Mouse (Mus musculus) forebrain, postnatal 0 days (tissue): ENCODE data around the gene Cnih3. TPM values are rescaled to one million over a fixed set of nuclear protein-coding genes. Genes with fewer than 3 reads are reported as not detected.

Experiments
- ATAC-seq: fragments of 200-750 bp; cut with Nextera tagmentation; 2 replicates; pipeline ENCODE4 v1.8.0; 2017; ENCODE audit warnings: mild to moderate bottlenecking, moderate library complexity
- DNase-seq: peaks from one replicate; pipeline ENCODE4 v3.0.0-alpha.2; 2015
- H3K27ac ChIP-seq: fragments of 300-500 bp; sonication (generic); 2 replicates; pipeline ENCODE4 v1.5.1; 2014; ENCODE audit warnings: low read depth, mild to moderate bottlenecking, antibody characterized with exemption, low read length, moderate library complexity, mixed read lengths
- H3K27me3 ChIP-seq: fragments of 300-500 bp; sonication (generic); 2 replicates; pipeline ENCODE4 v1.6.1; 2014; ENCODE audit warnings: mild to moderate bottlenecking, low read length, mixed read lengths; ENCODE audit not compliant: insufficient read depth
- H3K36me3 ChIP-seq: fragments of 300-500 bp; sonication (generic); 2 replicates; pipeline ENCODE4 v1.6.1; 2014; ENCODE audit warnings: mild to moderate bottlenecking, moderate library complexity; ENCODE audit not compliant: insufficient read depth
- H3K4me1 ChIP-seq: fragments of 300-500 bp; sonication (generic); 2 replicates; pipeline ENCODE4 v1.6.1; 2014; ENCODE audit warnings: antibody characterized with exemption; ENCODE audit not compliant: insufficient read depth
- H3K4me2 ChIP-seq: fragments of 300-500 bp; sonication (generic); 2 replicates; pipeline ENCODE4 v1.6.1; 2014; ENCODE audit warnings: low read depth, mild to moderate bottlenecking, moderate library complexity
- H3K4me3 ChIP-seq: fragments of 300-500 bp; sonication (generic); 2 replicates; pipeline ENCODE4 v1.5.1; 2014; ENCODE audit warnings: low read depth, low read length, mixed read lengths
- H3K9ac ChIP-seq: fragments of 300-500 bp; sonication (generic); 2 replicates; pipeline ENCODE4 v1.6.1; 2014; ENCODE audit warnings: mild to moderate bottlenecking
- H3K9me3 ChIP-seq: fragments of 300-500 bp; sonication (generic); 2 replicates; pipeline ENCODE4 v1.6.1; 2016; ENCODE audit warnings: low read length
- CTCF ChIP-seq: sonication (generic); IDR thresholded peaks from 2 replicates; pipeline ENCODE4 v1.5.1; 2016; ENCODE audit warnings: antibody characterized with exemption, control low read depth, low read depth
- WGBS: fragments of 180-500 bp; shearing (Covaris S2); extraction: QIAGEN DNeasy Blood & Tissue Kit; methylation state at CpG from one replicate; pipeline ENCODE4 v1.1.7; 2014; 5-methylcytosine and 5-hydroxymethylcytosine counted together
- polyA plus RNA-seq: library from polyadenylated mRNA; unstranded; fragments of >200 nt; fragmentation: Nextera tagmentation; extraction: Ambion mirVana; gene quantifications from 2 replicates; pipeline ENCODE4 v1.2.1, GENCODE M21; 2015
- total RNA-seq: library from RNA; depleted of rRNA; stranded (reverse); fragments of >200 nt; gene quantifications from 2 replicates; pipeline ENCODE4 v1.2.3, GENCODE M21; 2014

The Cnih3 gene
- total and polyA plus RNA-seq, 2 experiments from 2014 or later: 49.3 to 62.4 TPM

GRCm38 (mm10) chr1:181446591-181447114, 94.2 kb downstream of the Cnih3 start:
- no peaks in the 10 kb centered on the region for H3K36me3 ChIP-seq
- no peaks in the 10 kb centered on the region for H3K27me3 ChIP-seq
- peak overlapping the region; percentile 21; the same call in 1 of the 2 replicates for H3K27ac ChIP-seq
- ATAC-seq: peak; percentile 59
- H3K4me2 ChIP-seq: no peak overlapping the region
- no peak overlapping the region for H3K4me3 ChIP-seq
- H3K9ac ChIP-seq: no peak overlapping the region
- DNase-seq: peak; percentile 66
- H3K4me1 ChIP-seq: peaks cover 6% of the 10 kb centered on the region; the same call in 1 of the 2 replicates
- no peak for TF ChIP-seq CTCF
- H3K9me3 ChIP-seq: no peaks in the 10 kb centered on the region
- 31% methylated on average over 6 of the region's 6 CpGs for WGBS

GRCm38 (mm10) chr1:181447576-181447975, 95.1 kb downstream of the Cnih3 start:
- no peak for DNase-seq
- TF ChIP-seq CTCF: no peak
- 71% methylated on average over 4 of the region's 4 CpGs for WGBS

GRCm38 (mm10) chr1:181448041-181448440, 95.6 kb downstream of the Cnih3 start:
- WGBS: 69% methylated on average over 7 of the region's 7 CpGs
- peak; percentile 37; the same call in 1 of the 2 replicates for ATAC-seq
- peaks cover 6% of the 10 kb centered on the region; the same call in 1 of the 2 replicates for H3K4me1 ChIP-seq
- no peak for DNase-seq
- H3K4me3 ChIP-seq: no peak overlapping the region
- H3K9ac ChIP-seq: no peak overlapping the region
- no peak overlapping the region for H3K27ac ChIP-seq
- H3K27me3 ChIP-seq: no peaks in the 10 kb centered on the region
- H3K9me3 ChIP-seq: no peaks in the 10 kb centered on the region
- no peak overlapping the region for H3K4me2 ChIP-seq
- no peak for TF ChIP-seq CTCF
- H3K36me3 ChIP-seq: no peaks in the 10 kb centered on the region

More at GRCm38 (mm10) chr1:181447576-181447975, 95.1 kb downstream of the Cnih3 start:
- Histone ChIP-seq H3K9me3 (no peaks in the 10 kb centered on the region), H3K4me3 (no peak overlapping the region), H3K27me3 (no peaks in the 10 kb centered on the region), H3K27ac (no peak overlapping the region), H3K4me1 (peaks cover 6% of the 10 kb centered on the region; the same call in 1 of the 2 replicates), H3K36me3 (no peaks in the 10 kb centered on the region), H3K4me2 (no peak overlapping the region), H3K9ac (no peak overlapping the region)
- no peak for ATAC-seq

- 82% methylated on average over 6 of the region's 6 CpGs for WGBS
Observed at GRCm38 (mm10) chr1:181453106-181453505, 100.7 kb downstream of the Cnih3 start.

GRCm38 (mm10) chr1:181456911-181457310, 104.5 kb downstream of the Cnih3 start:
- Histone ChIP-seq H3K4me1 (no peaks in the 10 kb centered on the region), H3K36me3 (no peaks in the 10 kb centered on the region), H3K27me3 (no peaks in the 10 kb centered on the region), H3K4me3 (no peak overlapping the region), H3K4me2 (no peak overlapping the region), H3K9ac (no peak overlapping the region), H3K9me3 (no peaks in the 10 kb centered on the region), H3K27ac (no peak overlapping the region)
- no peak for DNase-seq
- 86% methylated on average over 7 of the region's 7 CpGs for WGBS
- TF ChIP-seq CTCF: no peak
- no peak for ATAC-seq

More at GRCm38 (mm10) chr1:181453106-181453505, 100.7 kb downstream of the Cnih3 start:
- ATAC-seq: no peak
- Histone ChIP-seq H3K4me1 (no peaks in the 10 kb centered on the region), H3K4me2 (no peak overlapping the region), H3K36me3 (no peaks in the 10 kb centered on the region), H3K9ac (no peak overlapping the region), H3K9me3 (no peaks in the 10 kb centered on the region), H3K4me3 (no peak overlapping the region), H3K27me3 (no peaks in the 10 kb centered on the region), H3K27ac (no peak overlapping the region)
- no peak for TF ChIP-seq CTCF
- DNase-seq: no peak

GRCm38 (mm10) chr1:181459431-181460105, 107.1 kb downstream of the Cnih3 start:
- H3K9ac ChIP-seq: no peak overlapping the region
- ATAC-seq: no peak

GRCm38 (mm10) chr1:181460283-181460682, 107.9 kb downstream of the Cnih3 start:
- H3K4me2 ChIP-seq: no peak overlapping the region
- H3K9me3 ChIP-seq: no peaks in the 10 kb centered on the region
- H3K36me3 ChIP-seq: no peaks in the 10 kb centered on the region
- 51% methylated on average over 2 of the region's 2 CpGs for WGBS
- no peak for ATAC-seq
- no peak overlapping the region for H3K9ac ChIP-seq
- no peak overlapping the region for H3K4me3 ChIP-seq
- H3K27me3 ChIP-seq: no peaks in the 10 kb centered on the region
- no peaks in the 10 kb centered on the region for H3K4me1 ChIP-seq
- TF ChIP-seq CTCF: no peak
- no peak for DNase-seq
- H3K27ac ChIP-seq: no peak overlapping the region

More at GRCm38 (mm10) chr1:181459431-181460105, 107.1 kb downstream of the Cnih3 start:
- Histone ChIP-seq H3K36me3 (no peaks in the 10 kb centered on the region), H3K4me1 (no peaks in the 10 kb centered on the region), H3K9me3 (no peaks in the 10 kb centered on the region), H3K27ac (no peak overlapping the region), H3K27me3 (no peaks in the 10 kb centered on the region), H3K4me3 (no peak overlapping the region), H3K4me2 (no peak overlapping the region)
- no peak for DNase-seq
- TF ChIP-seq CTCF: no peak
- 61% methylated on average over 7 of the region's 7 CpGs for WGBS
